Mouse (Mus musculus) stomach, embryonic 14.5 days (tissue): ENCODE data around the gene Tbccd1. TPM values are rescaled to one million over a fixed set of nuclear protein-coding genes. Genes with fewer than 3 reads are reported as not detected.

Experiments
- ATAC-seq: fragments of 200-750 bp; cut with Nextera tagmentation; 2 replicates; pipeline ENCODE4 v1.8.0; 2017; ENCODE audit warnings: low read depth, moderate TSS enrichment; ENCODE audit not compliant: insufficient number of reproducible peaks, insufficient read depth, low FRiP score
- H3K27ac ChIP-seq: fragments of 300-500 bp; sonication (generic); 2 replicates; pipeline ENCODE4 v1.5.1; 2014; ENCODE audit warnings: mild to moderate bottlenecking, low read length, moderate library complexity, mixed read lengths
- H3K27me3 ChIP-seq: fragments of 300-500 bp; sonication (generic); 2 replicates; pipeline ENCODE4 v1.6.1; 2014; ENCODE audit warnings: low read length, control low read depth, mixed read lengths; ENCODE audit not compliant: control insufficient read depth, insufficient read depth
- H3K36me3 ChIP-seq: fragments of 300-500 bp; sonication (generic); 2 replicates; pipeline ENCODE4 v1.6.1; 2014; ENCODE audit warnings: mild to moderate bottlenecking, control low read depth, low read length, moderate library complexity, mixed read lengths; ENCODE audit not compliant: control insufficient read depth, insufficient read depth
- H3K4me1 ChIP-seq: fragments of 300-500 bp; sonication (generic); 2 replicates; pipeline ENCODE4 v1.6.1; 2014; ENCODE audit warnings: low read length, control low read depth, mixed read lengths; ENCODE audit not compliant: control insufficient read depth, insufficient read depth
- H3K4me2 ChIP-seq: fragments of 300-500 bp; sonication (generic); replicated peaks from 2 replicates; pipeline ENCODE4 v1.6.1; 2014; ENCODE audit warnings: low read depth, low read length, control low read depth
- H3K4me3 ChIP-seq: fragments of 300-500 bp; sonication (generic); 2 replicates; pipeline ENCODE4 v1.5.1; 2014; ENCODE audit warnings: low read depth, low read length, control low read depth
- H3K9ac ChIP-seq: fragments of 300-500 bp; sonication (generic); replicated peaks from 2 replicates; pipeline ENCODE4 v1.6.1; 2014; ENCODE audit warnings: low read depth, mild to moderate bottlenecking, control low read depth, low read length, moderate library complexity, mixed read lengths
- H3K9me3 ChIP-seq: fragments of 300-500 bp; sonication (generic); 2 replicates; pipeline ENCODE4 v1.6.1; 2016; ENCODE audit warnings: low read depth, low read length, control low read depth; ENCODE audit not compliant: control insufficient read depth
- WGBS: fragments of 180-500 bp; shearing (Covaris S2); extraction: QIAGEN DNeasy Blood & Tissue Kit; methylation state at CpG from one replicate; pipeline ENCODE4 v1.1.7; 2014; 5-methylcytosine and 5-hydroxymethylcytosine counted together
- polyA plus RNA-seq: library from polyadenylated mRNA; unstranded; fragments of >200 nt; fragmentation: Nextera tagmentation; extraction: Ambion mirVana; gene quantifications from 2 replicates; pipeline ENCODE4 v1.2.1, GENCODE M21; 2014

Gene Tbccd1
- polyA plus RNA-seq, 1 experiment from 2014 or later, result 32.2 TPM

GRCm38 (mm10) chr16:22845481-22845880 is 12.0 kb downstream of the Tbccd1 start:
- WGBS, result 85% methylated on average over 4 of the region's 4 CpGs
- Histone ChIP-seq H3K4me3 (no peak overlapping the region), H3K9me3 (no peaks in the 10 kb centered on the region), H3K36me3 (no peaks in the 10 kb centered on the region), H3K27ac (no peak overlapping the region), H3K4me2 (no peak overlapping the region), H3K27me3 (no peaks in the 10 kb centered on the region), H3K9ac (no peak overlapping the region), H3K4me1 (peaks cover 7% of the 10 kb centered on the region; the same call in 1 of the 2 replicates)
- ATAC-seq, result no peak

GRCm38 (mm10) chr16:22844834-22845233 is 12.6 kb downstream of the Tbccd1 start:
- Histone ChIP-seq H3K4me2 (peak overlapping the region; percentile 94), H3K27me3 (no peaks in the 10 kb centered on the region), H3K27ac (no peak overlapping the region), H3K9me3 (no peaks in the 10 kb centered on the region), H3K4me1 (peaks cover 7% of the 10 kb centered on the region; the same call in 1 of the 2 replicates), H3K9ac (0 out of 2 replicates have a peak overlapping the region, but pooled peaks have one; percentile 77), H3K36me3 (0 out of 2 replicates have a peak, but pooled peaks cover 4% of the 10 kb centered on the region), H3K4me3 (peak overlapping the region; percentile 48)
- 67% methylated on average over 5 of the region's 5 CpGs for WGBS
- no peak for ATAC-seq

GRCm38 (mm10) chr16:22844061-22844801 is 13.2 kb downstream of the Tbccd1 start:
- WGBS, result 4% methylated on average over 26 of the region's 26 CpGs
- no peak overlapping the region for H3K27ac ChIP-seq
- H3K27me3 ChIP-seq, result no peaks in the 10 kb centered on the region
- H3K4me1 ChIP-seq, result peaks cover 7% of the 10 kb centered on the region; the same call in 1 of the 2 replicates
- peak; percentile 93 for ATAC-seq
- H3K9ac ChIP-seq, result peak overlapping the region; percentile 77
- H3K36me3 ChIP-seq, result 0 out of 2 replicates have a peak, but pooled peaks cover 4% of the 10 kb centered on the region
- H3K4me2 ChIP-seq, result peak overlapping the region; percentile 94
- H3K9me3 ChIP-seq, result no peaks in the 10 kb centered on the region
- peak overlapping the region; percentile 48 for H3K4me3 ChIP-seq

- 0 out of 2 replicates have a peak, but pooled peaks cover 4% of the 10 kb centered on the region for H3K36me3 ChIP-seq
- H3K9me3 ChIP-seq, result no peaks in the 10 kb centered on the region
- H3K27ac ChIP-seq, result no peak overlapping the region
- no peak overlapping the region for H3K4me3 ChIP-seq
- no peaks in the 10 kb centered on the region for H3K27me3 ChIP-seq
- no peak overlapping the region for H3K4me2 ChIP-seq
- peak; percentile 68; the same call in 1 of the 2 replicates for ATAC-seq
- 75% methylated on average over 5 of the region's 5 CpGs for WGBS
- no peak overlapping the region for H3K9ac ChIP-seq
- peaks cover 7% of the 10 kb centered on the region; the same call in 1 of the 2 replicates for H3K4me1 ChIP-seq
These were observed 14.6 kb downstream of the Tbccd1 start for GRCm38 (mm10) chr16:22842871-22843270.

GRCm38 (mm10) chr16:22839146-22839857 is 18.2 kb downstream of the Tbccd1 start:
- Histone ChIP-seq H3K27me3 (no peaks in the 10 kb centered on the region), H3K4me3 (no peak overlapping the region), H3K36me3 (0 out of 2 replicates have a peak, but pooled peaks cover 4% of the 10 kb centered on the region), H3K9me3 (no peaks in the 10 kb centered on the region), H3K4me1 (peaks cover 4% of the 10 kb centered on the region; the same call in 1 of the 2 replicates), H3K9ac (no peak overlapping the region), H3K27ac (no peak overlapping the region), H3K4me2 (no peak overlapping the region)
- WGBS, result 84% methylated on average over 3 of the region's 3 CpGs
- no peak for ATAC-seq

GRCm38 (mm10) chr16:22832932-22833525 is 24.4 kb downstream of the Tbccd1 start:
- Histone ChIP-seq H3K9ac (no peak overlapping the region), H3K4me2 (no peak overlapping the region), H3K27me3 (no peaks in the 10 kb centered on the region), H3K27ac (no peak overlapping the region), H3K4me1 (no peaks in the 10 kb centered on the region), H3K9me3 (no peaks in the 10 kb centered on the region), H3K36me3 (no peaks in the 10 kb centered on the region; the same call in 1 of the 2 replicates), H3K4me3 (no peak overlapping the region)
- no peak for ATAC-seq
- 84% methylated on average over 3 of the region's 3 CpGs for WGBS

- Histone ChIP-seq H3K4me2 (no peak overlapping the region), H3K36me3 (peaks cover 17% of the 10 kb centered on the region), H3K9me3 (no peaks in the 10 kb centered on the region), H3K4me3 (no peak overlapping the region), H3K27me3 (no peaks in the 10 kb centered on the region), H3K27ac (no peak overlapping the region), H3K4me1 (no peaks in the 10 kb centered on the region), H3K9ac (no peak overlapping the region)
- 55% methylated on average over 8 of the region's 8 CpGs for WGBS
- no peak for ATAC-seq
These were observed 36.7 kb downstream of the Tbccd1 start for GRCm38 (mm10) chr16:22820731-22821130.

- H3K4me3 ChIP-seq, result no peak within 1 kb of the TSS
- H3K27me3 ChIP-seq, result no peaks in the 10 kb centered on the region
- ATAC-seq, result no peak
- H3K4me1 ChIP-seq, result no peaks in the 10 kb centered on the region
- H3K27ac ChIP-seq, result no peak within 1 kb of the TSS
- no peak within 1 kb of the TSS for H3K9ac ChIP-seq
- no peaks in the 10 kb centered on the region for H3K9me3 ChIP-seq
- no peak within 1 kb of the TSS for H3K4me2 ChIP-seq
- H3K36me3 ChIP-seq, result no peaks in the 10 kb centered on the region
- WGBS, result 55% methylated on average over 2 of the region's 2 CpGs
These were observed 46.0 kb downstream of the Tbccd1 start, which contains the start of gene Crygs for GRCm38 (mm10) chr16:22811477-22811876. Gene Crygs (minus strand): TSS chr16:22811577.
